Mouse (Mus musculus) frontal cortex, adult 2 months (tissue): Measurements from ENCODE around the gene Crmp1. TPM values are rescaled to one million over a fixed set of nuclear protein-coding genes. Genes with fewer than 3 reads are reported as not detected.

Source experiments
- DNase-seq, 2 experiments: peaks; one replicate each; pipeline ENCODE4 v3.0.0; 2022; ENCODE audit warnings: low spot score in 1 of 2; ENCODE audit errors: extremely low spot score in 1 of 2
- polyA plus RNA-seq: library from polyadenylated mRNA; depleted of rRNA; stranded (reverse); fragments of >200 nt; gene quantifications from 2 replicates; pipeline ENCODE4 v1.2.3, GENCODE M21; 2012; rRNA removed

Crmp1 gene
- polyA plus RNA-seq = 289 and 299 TPM in 2 replicates

DNA sequence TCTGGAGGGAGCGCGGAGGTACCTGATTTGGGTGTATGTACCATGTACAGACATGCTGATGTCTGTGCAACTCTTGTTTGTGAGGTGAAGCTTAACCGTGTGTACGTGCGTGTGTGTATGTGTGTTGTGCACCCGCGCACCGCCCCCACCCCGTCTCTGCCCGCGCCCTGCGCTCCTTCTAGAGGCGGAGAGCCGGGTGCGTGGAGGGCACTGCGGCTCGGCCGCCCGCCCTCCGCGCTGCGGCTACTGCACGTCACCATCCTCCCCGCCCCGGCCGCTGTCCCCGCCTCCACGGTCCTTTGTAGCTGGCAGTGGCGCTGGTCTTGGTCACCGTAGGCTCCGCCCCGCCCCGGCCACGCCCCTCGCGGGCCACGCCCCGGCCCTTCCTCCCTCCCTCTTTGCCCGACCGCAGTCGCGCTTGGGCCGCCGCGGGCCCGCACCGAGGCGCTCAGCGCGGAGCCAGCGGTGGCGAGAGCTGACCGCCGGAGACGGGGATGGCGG, at the start of gene Crmp1:
Gene Crmp1, plus strand, starts transcription at position 290 of the 501 bp plus-strand sequence.
- DNase-seq = peak; percentile 71 to 87

DNA sequence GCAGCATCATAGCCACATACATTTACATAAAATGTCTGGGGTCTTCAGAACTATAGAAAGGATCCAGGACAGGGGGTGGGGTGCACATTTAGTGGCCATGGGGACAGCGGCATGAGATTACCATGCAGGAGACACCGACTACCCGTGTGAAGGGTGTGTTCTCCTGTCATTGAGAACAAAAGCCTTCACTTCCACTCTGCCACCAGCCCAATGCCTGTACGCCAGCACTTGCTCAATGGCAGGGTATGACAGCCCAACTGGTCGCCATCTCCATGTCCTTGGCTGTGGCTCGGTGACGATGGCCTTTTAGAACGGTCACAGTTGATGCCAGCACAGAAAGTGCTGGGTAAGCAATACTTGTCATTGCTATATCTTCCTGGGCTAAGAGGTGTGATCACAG, 45.5 kb upstream of the Crmp1 start:
- DNase-seq = no peak

DNA sequence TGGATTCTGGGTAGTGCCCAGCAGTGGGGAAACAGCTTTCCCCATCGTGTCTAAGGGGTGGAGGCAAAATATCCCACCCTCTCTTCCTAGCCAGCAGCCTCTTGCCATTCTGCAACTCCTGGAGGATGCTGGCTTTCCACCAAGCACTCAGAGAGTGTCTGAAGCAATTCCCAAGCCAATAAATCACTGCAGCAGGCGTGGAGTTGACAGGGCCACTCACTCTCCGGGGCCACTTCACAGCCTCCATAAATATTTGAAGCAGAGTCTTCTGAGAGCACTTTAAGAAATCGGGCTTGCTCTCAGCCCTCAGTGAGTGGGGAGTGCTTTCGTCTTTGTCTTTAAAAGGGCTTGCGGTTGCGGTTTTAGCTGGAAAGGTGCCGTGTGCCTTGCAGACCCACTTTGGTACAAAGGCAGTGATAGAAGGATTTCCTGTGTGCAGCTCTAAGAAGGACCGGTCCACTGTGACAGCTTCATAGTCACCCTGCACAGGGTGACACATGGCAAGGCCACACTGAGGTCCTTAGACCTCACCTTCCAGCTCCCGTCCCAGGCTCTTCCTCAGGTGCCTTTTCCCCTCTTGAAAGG, 45.0 kb upstream of the Crmp1 start:
- no peak for DNase-seq

DNA sequence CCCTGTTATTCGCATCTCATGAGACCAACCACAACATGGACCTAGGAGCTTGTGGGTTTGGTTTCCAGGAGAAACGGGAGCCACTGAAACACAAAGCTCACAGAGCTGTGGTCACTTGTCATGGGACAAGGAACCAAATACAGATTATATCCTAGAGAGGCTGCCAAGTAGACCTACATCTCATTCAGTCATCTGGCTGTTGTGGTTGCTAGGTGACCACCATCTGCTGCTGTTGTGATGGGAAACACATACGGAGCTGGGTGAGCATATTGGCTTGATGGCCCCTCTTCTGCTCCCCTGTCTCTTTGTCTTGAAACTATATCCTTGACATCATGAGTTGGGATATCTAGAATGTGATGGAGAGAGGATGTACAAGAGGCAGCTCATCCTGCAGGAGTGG, 44.3 kb upstream of the Crmp1 start:
- DNase-seq = no peak

DNA sequence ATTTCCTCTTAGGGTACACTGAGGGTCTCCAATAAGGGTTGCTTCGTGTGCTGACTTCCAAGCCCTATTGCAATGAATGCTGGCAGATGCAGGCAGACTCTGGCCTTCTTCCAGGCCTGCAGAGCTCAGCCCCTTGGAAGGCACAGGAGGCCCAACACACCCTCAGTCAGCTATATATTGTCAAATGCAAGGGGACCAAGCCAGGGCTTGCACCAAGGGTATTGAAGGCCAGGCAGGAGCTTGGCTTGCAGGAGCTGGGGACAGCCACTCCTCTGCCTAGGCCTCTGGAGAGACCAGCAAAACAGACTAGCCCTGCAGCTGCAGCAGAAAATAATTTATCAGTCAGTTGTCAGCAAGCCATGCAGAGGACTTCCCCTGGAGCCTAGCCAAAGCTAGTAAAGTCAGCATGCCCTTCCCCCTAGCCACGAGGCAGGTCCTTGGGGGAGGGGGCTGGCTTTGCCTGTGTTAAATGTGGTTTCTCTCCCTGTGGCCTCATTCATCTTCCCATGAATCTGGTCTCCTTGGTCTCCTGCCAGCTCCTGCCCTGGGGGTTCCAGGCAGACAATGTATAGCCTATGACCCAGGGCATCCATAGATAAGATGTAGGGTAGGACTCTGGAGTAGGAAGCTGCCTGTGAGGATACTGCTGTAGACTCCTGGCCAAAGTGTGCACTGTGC, 43.6 kb upstream of the Crmp1 start:
- no peak for DNase-seq

- DNase-seq = no peak
Measured at GRCm38 (mm10) chr5:37202285-37202684, 39.5 kb upstream of the Crmp1 start.

- no peak for DNase-seq
Measured at GRCm38 (mm10) chr5:37204886-37205285, 36.9 kb upstream of the Crmp1 start.

DNA sequence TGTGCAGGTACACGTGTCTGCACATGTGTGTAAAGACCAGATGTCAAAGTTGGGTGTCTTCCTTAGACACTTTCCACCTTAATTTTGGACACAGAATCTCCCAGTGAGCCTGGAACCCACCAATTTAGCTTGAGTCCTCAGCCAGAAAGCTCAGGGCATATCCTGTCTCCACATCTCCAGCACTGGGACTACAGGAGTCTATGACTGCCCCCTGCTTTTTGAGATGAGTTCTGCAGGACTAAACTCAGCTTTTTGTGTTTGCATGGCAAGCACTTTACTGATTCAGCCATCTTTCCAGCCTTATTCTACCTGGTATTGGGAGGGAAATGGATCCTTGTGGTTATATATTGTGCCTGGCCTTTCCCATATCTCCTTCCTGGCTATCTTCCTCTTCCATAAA, 36.3 kb upstream of the Crmp1 start:
- DNase-seq = peak in 1 of 2 experiments; percentile 32

DNA sequence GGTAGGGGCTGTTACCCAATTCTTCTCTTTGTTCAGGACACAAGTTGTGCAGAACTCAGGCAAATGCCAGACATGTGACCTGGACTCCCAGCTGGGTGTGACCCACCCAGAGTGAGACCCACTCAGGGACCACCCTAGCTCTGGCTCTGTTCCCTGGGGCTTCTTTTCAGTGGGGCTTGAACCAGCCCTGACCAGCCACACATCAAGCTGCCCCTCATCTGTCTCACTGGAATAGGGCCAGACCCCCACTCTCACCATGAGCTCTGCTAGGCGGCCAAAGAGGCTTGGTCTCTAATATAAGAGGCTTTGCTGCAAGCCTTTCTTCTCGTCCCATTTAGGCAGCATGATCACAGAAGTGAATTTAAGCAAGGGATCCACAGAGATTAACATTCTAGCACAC, 35.4 kb upstream of the Crmp1 start:
- DNase-seq = no peak

- DNase-seq = no peak
Measured at GRCm38 (mm10) chr5:37212938-37213708, 28.6 kb upstream of the Crmp1 start.

DNA sequence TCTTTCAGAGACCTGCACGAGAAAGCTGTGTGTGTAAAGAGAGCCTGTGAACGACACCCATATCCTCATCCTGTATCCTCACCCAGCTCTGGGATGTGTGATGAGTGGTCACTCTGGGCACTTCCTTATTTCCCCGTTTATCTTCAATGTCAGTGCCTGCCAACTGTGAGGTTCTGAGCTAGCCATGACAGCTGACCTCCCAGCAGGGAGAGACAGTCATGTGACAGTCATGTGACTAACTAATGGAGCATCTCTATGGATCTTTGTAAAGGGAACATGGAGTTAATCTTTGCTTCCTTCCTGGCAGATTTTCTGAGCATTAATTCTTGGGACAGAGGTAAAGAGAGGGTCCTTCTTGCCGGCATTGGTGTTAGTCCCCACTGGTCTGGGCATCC, 28.0 kb upstream of the Crmp1 start:
- no peak for DNase-seq

- no peak for DNase-seq
Measured at GRCm38 (mm10) chr5:37214614-37215013, 27.1 kb upstream of the Crmp1 start.

DNA sequence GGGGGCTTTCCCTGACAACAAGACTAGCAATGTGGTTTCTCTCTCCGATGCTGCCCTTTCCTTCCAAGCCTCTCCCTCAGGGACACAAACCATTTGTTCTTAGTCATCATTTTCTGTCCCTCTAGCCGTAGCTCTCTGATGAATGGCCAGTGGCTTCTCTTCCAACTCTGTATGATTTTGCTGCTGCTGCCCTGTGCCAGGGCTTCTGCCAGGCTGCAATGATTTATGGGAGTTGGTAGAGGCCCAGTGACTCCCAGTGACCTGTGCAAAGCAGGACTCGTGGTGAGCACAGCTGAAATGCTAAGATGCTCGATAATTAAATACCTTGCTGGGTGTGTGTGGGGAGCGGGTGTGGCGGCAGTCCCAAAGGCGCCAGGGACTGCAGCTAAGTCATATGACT, 26.5 kb upstream of the Crmp1 start:
- no peak for DNase-seq

DNA sequence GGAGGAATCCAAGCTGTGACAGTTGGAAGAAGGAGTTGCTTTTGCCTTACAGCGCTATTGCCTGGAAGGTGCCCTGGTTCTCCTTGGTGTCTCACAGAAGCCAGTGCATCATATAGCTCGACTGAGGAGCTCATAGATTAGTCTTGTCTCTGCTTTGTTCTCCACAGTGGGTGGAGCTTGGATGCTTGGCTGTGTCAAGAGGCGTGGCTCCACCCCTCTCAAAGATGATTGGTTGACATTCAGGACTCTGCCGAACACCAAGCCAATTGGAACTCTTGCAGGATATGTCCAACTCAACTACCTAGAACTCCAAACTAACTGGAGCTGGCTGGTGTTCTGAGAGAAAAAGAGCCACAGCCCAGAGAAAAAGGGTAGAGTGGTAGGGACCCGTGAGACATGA, 22.1 kb upstream of the Crmp1 start:
- DNase-seq = no peak

DNA sequence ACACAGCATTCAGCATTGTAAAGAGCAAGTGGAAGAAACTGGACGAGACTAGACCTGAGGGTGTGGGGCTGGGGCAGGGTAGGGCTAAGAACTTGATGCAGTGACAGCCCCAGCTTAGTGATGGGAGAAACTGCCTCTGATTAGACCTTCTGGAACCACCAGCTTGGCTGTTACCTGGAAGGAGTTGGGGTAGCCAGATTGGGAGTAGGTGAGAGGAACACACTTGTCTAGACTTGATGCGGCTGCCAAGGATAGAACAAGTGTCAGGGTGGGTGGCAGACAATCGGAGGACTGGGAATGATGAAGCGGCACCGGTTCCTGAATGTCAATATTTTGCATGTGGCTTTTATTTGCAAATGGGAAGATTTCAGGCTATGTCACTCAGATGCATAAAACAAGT, 21.2 kb upstream of the Crmp1 start:
- DNase-seq = no peak

GRCm38 (mm10) chr5:37221563-37221962, 20.2 kb upstream of the Crmp1 start:
- no peak for DNase-seq

- DNase-seq = no peak
Measured at GRCm38 (mm10) chr5:37222316-37222715, 19.4 kb upstream of the Crmp1 start.

DNA sequence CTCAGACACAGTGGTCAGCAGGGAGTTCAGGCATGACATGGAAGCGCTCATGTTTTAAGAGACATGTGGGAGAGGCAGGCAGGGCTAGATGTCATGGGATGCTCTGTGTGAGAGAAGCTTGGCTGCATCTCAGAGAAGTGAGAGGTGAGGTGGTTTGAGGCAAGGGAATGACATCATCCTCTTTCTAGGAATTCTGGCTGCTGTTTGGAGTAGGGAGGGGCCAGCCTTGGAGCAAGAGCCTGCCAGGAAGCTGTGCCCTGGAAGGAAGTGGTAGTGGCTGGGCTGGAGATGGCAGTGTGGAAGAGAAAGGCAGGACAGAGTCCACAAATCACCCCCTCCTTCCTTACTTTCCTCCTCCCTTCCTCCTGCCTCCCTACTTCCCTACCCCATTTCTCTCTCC, 16.0 kb upstream of the Crmp1 start:
- peak in 1 of 2 experiments; percentile 48 for DNase-seq

DNA sequence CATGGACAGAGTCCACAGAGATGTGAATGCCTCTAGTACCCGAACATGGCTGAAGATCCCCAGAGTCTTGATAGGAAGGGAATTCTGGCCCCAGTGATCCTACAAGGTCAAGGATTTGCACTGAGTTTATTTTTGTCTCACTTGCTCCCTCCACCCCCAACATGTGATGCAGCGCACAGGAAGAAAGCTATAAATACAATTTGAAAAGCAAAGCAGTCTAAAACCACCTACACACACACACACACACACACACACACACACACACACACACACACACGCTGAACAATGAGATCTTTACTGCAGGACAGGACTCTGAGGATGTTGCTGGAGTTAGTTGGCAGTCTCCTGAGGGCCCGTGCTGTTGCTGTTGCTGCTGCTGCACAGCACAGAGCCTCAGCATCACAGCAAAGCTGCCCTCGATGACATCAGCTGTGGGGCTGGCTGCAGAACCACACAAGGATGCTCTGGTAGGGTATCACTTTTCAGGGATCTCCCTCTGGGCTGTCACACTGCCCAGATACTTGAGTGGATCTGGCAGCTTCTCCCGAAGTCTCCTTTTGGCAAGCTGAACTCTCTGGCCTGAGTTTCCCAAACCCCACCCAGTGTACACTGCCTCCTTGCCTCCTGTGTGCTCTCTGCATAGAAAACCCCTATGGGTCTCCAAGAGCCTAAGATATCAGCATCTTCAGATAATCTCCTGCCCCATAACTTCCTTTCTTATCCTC, 13.6 kb upstream of the Crmp1 start:
- DNase-seq = peak in 1 of 2 experiments; percentile 44

DNA sequence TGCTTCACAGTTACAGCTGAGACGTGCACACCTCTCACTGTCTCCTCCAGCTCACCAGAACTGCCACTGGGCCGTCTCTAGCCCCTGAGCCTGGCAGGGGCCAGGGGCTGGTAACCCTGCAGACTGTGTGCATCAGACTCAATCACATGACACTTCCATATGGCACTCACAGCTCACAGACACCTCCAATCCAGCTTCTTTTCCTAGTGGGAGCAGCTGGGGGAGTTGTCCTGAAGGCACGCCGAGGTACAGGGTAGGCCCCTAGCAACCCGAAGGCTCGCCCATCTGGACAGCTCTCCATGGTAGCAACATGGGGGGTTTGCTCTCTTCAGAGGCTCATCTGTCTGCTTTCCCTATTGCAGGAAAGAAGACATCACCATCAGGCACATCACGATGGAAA, 12.8 kb upstream of the Crmp1 start:
- no peak for DNase-seq

DNA sequence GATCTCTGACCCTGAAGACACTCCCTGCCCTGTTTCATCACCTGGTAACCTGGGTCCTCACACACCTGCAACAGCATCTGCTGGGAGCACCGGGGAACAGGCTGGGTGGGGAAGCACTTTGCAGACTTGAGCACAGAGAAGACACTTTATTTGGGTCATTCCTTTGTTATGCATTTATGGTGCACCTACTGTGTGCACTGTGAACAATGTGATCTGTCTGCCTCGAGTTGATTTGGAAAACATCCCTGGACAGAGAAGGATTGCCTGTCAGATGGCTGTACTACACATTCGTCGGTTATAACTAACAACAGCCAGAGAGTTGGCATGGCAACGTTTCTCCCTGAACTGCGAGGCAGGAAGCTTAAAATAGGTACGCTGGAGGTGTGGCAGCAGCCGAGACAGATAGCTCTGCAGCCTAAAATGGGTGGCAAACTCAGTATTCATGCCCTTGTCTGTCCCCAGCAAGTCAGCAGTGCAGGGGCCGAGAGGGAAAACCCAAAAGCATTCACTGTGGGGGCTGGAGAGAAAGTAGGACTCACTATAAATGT, 8.7 kb upstream of the Crmp1 start:
- DNase-seq = peak; percentile 88
